Mouse (Mus musculus): ENCODE measurements around the gene Elmod3.

Gene Elmod3

DNA sequence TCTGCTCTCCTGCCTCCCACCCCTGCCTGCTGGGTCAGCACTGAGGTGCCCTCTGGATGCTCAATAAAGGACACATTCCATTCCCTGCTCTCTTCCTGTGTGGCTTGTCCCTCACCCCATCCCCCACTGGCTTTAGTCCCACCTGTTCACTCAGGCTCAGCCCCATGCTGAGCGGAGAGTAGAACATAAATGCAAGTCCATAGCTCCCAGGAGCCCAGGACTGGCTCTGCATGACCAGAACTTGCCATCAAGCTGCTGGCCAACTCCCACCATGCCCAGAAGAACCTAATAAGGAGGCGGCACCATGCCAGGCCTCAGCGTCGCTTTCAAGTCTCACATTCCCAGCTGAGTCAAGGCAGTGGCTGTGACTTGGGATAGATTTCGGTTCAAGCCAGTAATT, 35.3 kb downstream of the Elmod3 start:
- ChIA-PET CTCF (interaction anchor here in 2 of 4 experiments (0.6 to 2.4 kb wide), 7 partner anchors 28 to 253 kb away, joined by 3 to 15 read pairs (median 4); no protein-coding TSS in a partner anchor), POLR2A (interaction anchor here in 3 of 4 experiments (0.6 to 2.1 kb wide), 8 partner anchors 13 to 167 kb away, joined by 3 to 11 read pairs (median 4); partner anchors contain the start of genes Elmod3 (in 1 of the 3), Ggcx (in 1 of the 3), Mat2a (in 1 of the 3) and Retsat (in 1 of the 3))

DNA sequence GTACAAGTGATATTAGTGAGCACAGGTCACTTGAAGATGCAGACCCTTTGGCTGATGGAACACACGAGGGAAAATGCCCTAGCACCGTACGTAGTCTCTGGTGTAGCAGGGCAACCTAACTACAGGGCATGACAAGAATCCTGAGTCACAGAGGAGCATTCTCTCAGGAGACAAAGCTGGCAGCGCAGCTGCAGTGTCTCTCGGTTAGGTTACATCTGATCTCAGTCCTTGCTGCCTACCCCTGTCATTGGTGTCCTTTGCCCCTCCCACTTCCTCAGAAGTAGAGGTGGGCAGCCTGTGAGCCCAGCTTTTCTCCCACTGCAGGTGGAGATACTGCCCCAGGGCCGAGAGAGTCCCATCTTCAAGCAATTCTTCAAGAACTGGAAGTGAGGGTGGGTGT, 35.7 kb downstream of the Elmod3 start:
- ChIA-PET POLR2A (interaction anchor here in 3 of 4 experiments (0.6 to 2.1 kb wide), 9 partner anchors 13 to 263 kb away, joined by 3 to 11 read pairs (median 4); partner anchors contain the start of genes Elmod3 (in 1 of the 3), Ggcx (in 1 of the 3), Mat2a (in 1 of the 3) and Retsat (in 1 of the 3)), CTCF (interaction anchor here in 1 of 4 experiments (0.8 to 2.4 kb wide), 3 partner anchors 27 to 253 kb away, joined by 3 to 7 read pairs (median 3); no protein-coding TSS in a partner anchor)

DNA sequence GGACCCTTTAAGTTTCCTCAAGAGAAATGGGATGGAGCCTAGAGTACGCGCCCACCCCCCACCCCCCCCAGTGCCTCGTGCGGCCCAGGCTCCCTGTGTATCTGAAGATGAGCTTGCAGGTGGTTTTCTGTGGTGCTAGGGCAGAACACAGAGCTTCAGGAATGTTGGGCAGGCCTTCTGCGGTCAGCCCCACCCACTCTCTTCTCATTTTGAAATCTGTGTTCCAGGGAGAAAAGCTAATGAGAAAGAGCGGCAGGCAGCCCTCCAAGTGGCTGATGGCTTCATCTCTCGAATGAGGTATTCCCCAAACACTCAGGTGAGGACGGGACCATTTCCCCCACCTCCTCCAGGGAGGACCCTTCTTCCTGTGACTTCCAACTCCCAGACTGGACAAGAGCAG, 37.4 kb downstream of the Elmod3 start:
- ChIA-PET CTCF (interaction anchor here (0.6 to 3.0 kb wide), 7 partner anchors 25 to 1748 kb away, joined by 3 to 14 read pairs (median 5); no protein-coding TSS in a partner anchor), POLR2A (interaction anchor here (0.7 to 3.0 kb wide), 16 partner anchors 8 to 266 kb away, joined by 3 to 16 read pairs (median 4); partner anchors contain the start of genes Mat2a (in 2 of the 4), Capg (in 1 of the 4) and Ggcx (in 1 of the 4))

DNA sequence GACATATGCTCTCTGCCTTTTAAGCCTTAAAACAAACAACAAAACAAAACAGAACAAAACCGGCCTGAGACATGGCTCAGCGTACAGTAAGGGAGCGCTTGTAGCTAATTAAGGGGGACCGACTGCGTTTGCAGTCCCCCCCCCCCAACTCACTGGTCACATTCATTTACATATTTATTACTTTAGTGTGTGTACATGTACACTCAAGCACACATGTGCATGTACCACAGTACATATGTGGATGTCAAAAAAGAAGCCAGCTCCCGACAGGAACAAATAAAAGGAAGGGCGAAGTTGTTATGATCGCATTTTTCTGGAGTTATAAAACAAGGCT, 45.2 kb downstream of the Elmod3 start:
- CTCF ChIA-PET, result interaction anchor here in 3 of 4 experiments (0.5 to 1.3 kb wide), 7 partner anchors 12 to 225 kb away, joined by 3 to 5 read pairs (median 3); no protein-coding TSS in a partner anchor
- POLR2A ChIA-PET, result interaction anchor here (0.6 to 1.9 kb wide), 10 partner anchors 8 to 248 kb away, joined by 3 to 13 read pairs (median 4); partner anchors contain the start of gene Mat2a (in 2 of the 4)

DNA sequence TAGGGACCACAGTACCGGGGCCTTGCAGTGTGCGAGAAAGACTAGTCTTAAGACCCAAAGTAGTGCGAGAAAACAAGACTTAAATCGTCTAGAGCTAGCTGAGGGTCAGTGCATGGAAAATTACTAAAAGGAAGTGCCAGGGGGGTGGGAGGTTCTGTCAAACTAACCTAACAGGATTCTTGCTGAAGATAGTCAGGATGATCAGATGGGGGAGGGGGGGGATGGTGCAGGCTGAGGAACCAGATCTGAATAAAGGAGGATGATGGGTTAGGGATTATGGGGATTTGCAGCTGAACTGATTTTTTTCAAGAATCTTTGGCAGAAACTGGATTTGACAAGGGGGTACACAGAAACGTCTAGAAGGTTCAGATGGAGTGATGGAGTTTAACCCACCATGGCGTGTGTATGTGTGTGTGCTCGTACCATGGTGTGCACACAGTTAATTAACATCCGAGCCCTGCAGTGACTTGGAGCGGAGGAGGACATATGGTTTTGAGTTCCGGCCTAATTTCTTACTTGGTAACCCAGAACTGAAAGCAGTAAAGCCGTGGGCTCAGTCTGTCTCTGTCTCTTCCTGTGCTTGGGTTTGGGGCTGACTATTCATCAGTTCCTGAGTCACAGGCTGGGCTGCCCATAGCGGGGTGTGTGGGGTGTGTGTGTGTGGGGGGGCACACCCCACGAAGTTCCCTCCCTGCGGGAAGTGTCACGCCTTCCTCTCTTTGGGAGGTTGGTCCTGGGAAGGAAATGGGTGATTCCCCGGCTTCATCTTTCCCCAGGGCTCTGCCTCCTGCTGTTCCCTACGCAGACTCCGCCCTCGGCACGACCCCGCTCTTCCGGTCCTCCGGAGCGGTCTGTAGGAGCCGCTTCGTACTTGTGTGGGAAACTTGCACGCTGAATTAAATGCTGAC, 45.8 kb downstream of the Elmod3 start:
- CTCF ChIA-PET, result interaction anchor here in 3 of 4 experiments (0.6 to 1.3 kb wide), 5 partner anchors 11 to 441 kb away, joined by 3 to 8 read pairs (median 4); no protein-coding TSS in a partner anchor

DNA sequence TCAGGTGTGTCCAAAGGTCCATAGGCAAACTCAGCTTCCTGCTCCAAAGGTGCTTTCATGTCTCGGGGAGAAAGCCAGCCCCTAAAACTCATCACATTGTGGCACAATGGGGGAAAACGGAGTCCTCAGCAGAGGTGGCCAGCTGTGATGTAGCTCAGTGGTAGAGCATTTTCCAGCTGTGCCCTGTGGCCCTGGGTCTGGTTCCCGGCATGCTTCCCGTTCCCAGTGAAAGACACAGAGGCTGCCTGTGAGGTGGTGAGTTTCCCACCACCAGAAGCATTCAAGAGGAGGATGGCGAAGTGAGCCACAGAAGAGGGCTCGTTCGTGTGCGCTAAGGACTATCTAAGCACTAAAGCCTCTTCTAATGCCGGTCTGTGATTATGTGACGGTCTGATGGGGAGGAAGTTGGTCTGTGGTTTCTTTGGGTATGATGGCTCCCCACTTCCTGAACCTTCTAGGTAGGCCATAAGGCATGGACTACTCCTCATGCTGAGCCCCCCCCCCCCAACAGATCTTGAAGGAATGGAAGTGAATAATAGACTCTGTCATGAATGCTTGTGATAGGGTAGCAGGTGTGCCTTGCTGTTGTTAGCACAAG, 47.6 kb downstream of the Elmod3 start:
- CTCF ChIA-PET, result interaction anchor here in 2 of 4 experiments (0.6 to 3.1 kb wide), 4 partner anchors 16 to 352 kb away, joined by 3 to 12 read pairs (median 6); no protein-coding TSS in a partner anchor
- POLR2A ChIA-PET, result interaction anchor here in 2 of 4 experiments (0.6 to 5.5 kb wide), 13 partner anchors 10 to 818 kb away, joined by 3 to 32 read pairs (median 5); partner anchors contain the start of genes Mat2a (in 2 of the 2) and Tcf7l1 (in 1 of the 2)

More for the DNA sequence above, 45.8 kb downstream of the Elmod3 start:
- POLR2A ChIA-PET, result interaction anchor here (0.5 to 5.5 kb wide), 15 partner anchors 8 to 249 kb away, joined by 3 to 32 read pairs (median 6); partner anchors contain the start of genes Mat2a (in 2 of the 4) and Vamp5 (in 1 of the 4)

DNA sequence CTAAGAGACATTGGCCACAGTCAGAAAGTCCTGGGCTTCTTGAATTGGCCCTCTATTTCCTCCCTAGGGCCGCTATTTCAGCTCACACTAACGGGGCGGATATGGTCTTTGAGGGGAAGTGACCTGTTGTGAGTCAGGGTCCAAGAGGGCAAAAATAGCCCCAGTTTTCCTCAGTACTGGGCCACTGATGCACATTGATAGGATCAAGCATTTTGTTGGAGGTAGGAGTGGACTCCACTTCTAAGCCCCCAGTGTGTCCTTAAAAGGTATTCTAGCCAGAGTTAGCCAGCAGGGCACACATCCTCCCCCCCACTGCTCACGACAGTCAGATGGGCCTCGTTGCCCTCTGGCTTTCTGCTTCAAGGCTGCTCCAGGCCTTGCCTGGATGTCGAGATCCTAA, 48.2 kb downstream of the Elmod3 start:
- POLR2A ChIA-PET, result interaction anchor here in 3 of 4 experiments (0.7 to 5.5 kb wide), 14 partner anchors 10 to 136 kb away, joined by 3 to 32 read pairs (median 6); partner anchors contain the start of genes Mat2a (in 2 of the 3) and Ggcx (in 1 of the 3)

GRCm38 (mm10) chr6:72549041-72549580, 49.1 kb downstream of the Elmod3 start:
- CTCF ChIA-PET, result interaction anchor here in 3 of 4 experiments (0.5 to 3.1 kb wide), 13 partner anchors 9 to 302 kb away, joined by 3 to 12 read pairs (median 3); no protein-coding TSS in a partner anchor
- POLR2A ChIA-PET, result interaction anchor here (0.5 to 5.5 kb wide), 25 partner anchors 9 to 135 kb away, joined by 3 to 32 read pairs (median 4); partner anchors contain the start of genes Mat2a (in 3 of the 4), Elmod3 (in 1 of the 4), Ggcx (in 1 of the 4) and Retsat (in 1 of the 4)

More for the DNA sequence above, 48.2 kb downstream of the Elmod3 start:
- CTCF ChIA-PET, result interaction anchor here in 3 of 4 experiments (1.0 to 3.1 kb wide), 4 partner anchors 9 to 16 kb away, joined by 4 to 12 read pairs (median 6); no protein-coding TSS in a partner anchor

DNA sequence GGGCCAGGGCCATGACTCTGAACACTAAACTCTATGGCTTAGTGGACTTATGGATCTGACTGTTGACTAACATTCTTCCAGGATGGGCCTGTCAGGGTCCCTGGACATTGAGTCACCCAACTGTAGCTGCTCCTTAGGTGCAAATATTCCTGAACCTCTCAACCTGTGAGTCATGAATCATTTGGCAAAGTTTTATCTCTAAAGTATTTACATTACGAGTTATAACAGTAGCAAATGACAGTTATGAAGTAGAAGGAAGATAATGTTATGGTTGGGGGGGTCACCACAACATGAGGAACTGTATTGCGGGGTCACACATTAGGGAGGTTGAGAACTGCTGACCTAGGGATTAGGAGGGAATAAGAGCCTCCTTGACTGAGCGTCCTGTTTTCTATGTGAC, 50.4 kb downstream of the Elmod3 start:
- CTCF ChIA-PET, result interaction anchor here in 3 of 4 experiments (0.6 to 3.1 kb wide), 5 partner anchors 13 to 147 kb away, joined by 3 to 12 read pairs (median 3); no protein-coding TSS in a partner anchor

GRCm38 (mm10) chr6:72547121-72547520, 51.1 kb downstream of the Elmod3 start:
- ChIA-PET POLR2A (interaction anchor here in 3 of 4 experiments (0.5 to 5.5 kb wide), 6 partner anchors 9 to 116 kb away, joined by 3 to 32 read pairs (median 6); partner anchors contain the start of gene Mat2a (in 2 of the 3)), CTCF (interaction anchor here in 2 of 4 experiments (0.6 to 1.7 kb wide), 3 partner anchors 12 to 278 kb away, joined by 3 to 6 read pairs (median 4); no protein-coding TSS in a partner anchor)

More for the DNA sequence above, 50.4 kb downstream of the Elmod3 start:
- POLR2A ChIA-PET, result interaction anchor here in 3 of 4 experiments (0.5 to 5.5 kb wide), 9 partner anchors 9 to 708 kb away, joined by 3 to 32 read pairs (median 4); partner anchors contain the start of gene Mat2a (in 2 of the 3)

- POLR2A ChIA-PET, result interaction anchor here in 3 of 4 experiments (0.6 to 4.2 kb wide), 11 partner anchors 10 to 1169 kb away, joined by 3 to 19 read pairs (median 4); partner anchors contain the start of gene Mat2a (in 1 of the 3)
- CTCF ChIA-PET, result interaction anchor here in 2 of 4 experiments (0.7 to 1.7 kb wide), 4 partner anchors 10 to 280 kb away, joined by 3 to 6 read pairs (median 4); no protein-coding TSS in a partner anchor
Measured at GRCm38 (mm10) chr6:72545377-72545776, 52.8 kb downstream of the Elmod3 start.

- ChIA-PET POLR2A (interaction anchor here in 3 of 4 experiments (0.6 to 4.2 kb wide), 15 partner anchors 9 to 1168 kb away, joined by 3 to 19 read pairs (median 3); partner anchors contain the start of genes Elmod3 (in 1 of the 3), Mat2a (in 1 of the 3) and Retsat (in 1 of the 3)), CTCF (interaction anchor here in 2 of 4 experiments (0.6 to 1.4 kb wide), 7 partner anchors 9 to 131 kb away, joined by 3 to 8 read pairs (median 3); no protein-coding TSS in a partner anchor)
Measured at GRCm38 (mm10) chr6:72544283-72544987, 53.8 kb downstream of the Elmod3 start, which contains the start of gene Capg. Gene Capg, plus strand, starts transcription at chr6:72544391.

DNA sequence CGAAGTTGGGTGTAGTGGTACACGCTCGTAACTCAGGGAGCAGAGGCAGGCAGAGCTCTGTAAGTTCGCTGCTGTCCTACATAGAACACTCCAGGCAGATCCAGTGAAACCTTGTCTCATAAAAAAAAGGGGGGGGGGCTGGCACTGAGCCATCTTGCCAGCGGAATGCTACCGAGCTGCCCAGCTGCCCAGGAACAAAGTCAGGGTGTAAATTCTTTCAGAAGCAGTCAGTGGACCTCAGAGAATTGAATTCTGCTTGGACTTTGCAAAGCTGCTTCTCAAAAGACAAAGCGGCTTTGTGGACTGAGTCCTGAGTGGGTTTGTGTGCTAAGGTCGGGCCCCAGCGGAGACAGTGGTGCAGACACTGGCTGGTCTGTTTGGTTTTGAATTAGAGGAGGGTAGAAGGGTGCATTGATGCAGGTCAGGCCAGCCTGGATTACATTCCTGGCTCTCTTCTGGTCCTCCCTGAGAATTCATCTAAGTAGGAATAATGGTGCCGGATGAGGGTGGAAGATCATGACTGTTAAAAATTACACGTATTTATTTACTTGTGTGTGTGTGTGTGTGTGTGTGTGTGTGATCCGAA, 54.9 kb downstream of the Elmod3 start:
- POLR2A ChIA-PET, result interaction anchor here in 3 of 4 experiments (0.6 to 4.2 kb wide), 10 partner anchors 9 to 257 kb away, joined by 3 to 19 read pairs (median 3); partner anchors contain the start of genes Elmod3 (in 1 of the 3), Mat2a (in 1 of the 3) and Retsat (in 1 of the 3)
- CTCF ChIA-PET, result interaction anchor here (0.6 to 1.4 kb wide), 8 partner anchors 8 to 263 kb away, joined by 3 to 8 read pairs (median 3); no protein-coding TSS in a partner anchor

GRCm38 (mm10) chr6:72538562-72539031, 59.6 kb downstream of the Elmod3 start:
- ChIA-PET POLR2A (interaction anchor here (0.5 to 7.7 kb wide), 26 partner anchors 9 to 384 kb away, joined by 3 to 180 read pairs (median 5); partner anchors contain the start of genes Mat2a (in 3 of the 4), Ggcx (in 2 of the 4), Elmod3 (in 1 of the 4) and Retsat (in 1 of the 4)), CTCF (interaction anchor here in 3 of 4 experiments (0.6 to 1.9 kb wide), 6 partner anchors 15 to 184 kb away, joined by 3 to 10 read pairs (median 4); partner anchors contain the start of gene Ggcx (in 1 of the 3))
